Mouse (Mus musculus) embryonic fibroblast, embryonic 13.5 days (primary cell): ENCODE results near the gene Lin37.

Source experiments
- CTCF ChIP-seq: IDR thresholded peaks from 2 replicates; pipeline ENCODE4 v1.5.1; 2011; ENCODE audit warnings: mild to moderate bottlenecking, control low read depth, low read length, moderate library complexity, borderline replicate concordance; ENCODE audit not compliant: insufficient read depth
- POLR2A ChIP-seq: IDR thresholded peaks from 2 replicates; pipeline ENCODE4 v1.6.1; 2011; ENCODE audit warnings: low read depth, mild to moderate bottlenecking, control low read depth, low read length, moderate library complexity

DNA sequence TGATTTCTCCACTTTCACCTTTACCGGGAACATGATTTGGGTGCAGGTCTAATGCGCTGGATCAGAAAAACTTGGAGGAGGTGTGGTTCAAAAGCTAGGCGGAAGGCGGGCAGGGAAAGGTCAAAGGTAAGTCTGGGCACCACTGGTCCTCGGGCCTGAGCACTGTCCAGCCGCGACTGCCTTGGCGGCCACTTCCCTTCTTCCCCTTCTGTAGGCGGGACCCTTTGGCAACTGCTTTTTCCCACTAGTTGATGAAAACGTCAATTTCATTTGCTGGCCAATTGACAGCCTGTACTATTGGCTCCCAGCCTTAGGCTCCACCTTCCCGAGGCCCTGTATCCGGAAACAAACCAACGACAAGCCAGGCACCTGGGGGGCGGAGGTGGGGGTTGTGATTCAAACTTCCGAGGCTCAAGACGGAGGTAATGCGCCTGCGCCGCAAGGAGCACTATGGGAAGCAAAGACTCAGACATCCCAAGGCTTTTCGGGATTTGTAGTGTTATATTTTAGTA, at the start of gene Lin37:
- TF ChIP-seq POLR2A (peak; percentile 77), CTCF (no peak)
